Mouse (Mus musculus) left cerebral cortex, adult 11 months (tissue): ENCODE results near the gene Tcf20.
"Not testable (repeated sequence)": the region's sequence is repeated elsewhere in the genome, so short reads cannot be mapped to it uniquely, and the experiment has no call there.

Experiments
- DNase-seq: peaks from one replicate; pipeline ENCODE4 v3.0.0; 2022; ENCODE audit warnings: low spot score

Tcf20 gene

GRCm38 (mm10) chr15:82806969-82807763 lies 180.5 kb downstream of the Tcf20 start:
- no peak for DNase-seq

- peak; percentile 69 for DNase-seq
These were observed 182.7 kb downstream of the Tcf20 start for GRCm38 (mm10) chr15:82804708-82805639.

- DNase-seq, result no peak
These were observed 191.7 kb downstream of the Tcf20 start for GRCm38 (mm10) chr15:82795936-82796440.

- DNase-seq, result no peak
These were observed 193.4 kb downstream of the Tcf20 start, which contains the start of gene Cyp2d26 for GRCm38 (mm10) chr15:82794277-82794676. TSS of gene Cyp2d26 (minus strand) at chr15:82794294.

GRCm38 (mm10) chr15:82793868-82794267 lies 193.8 kb downstream of the Tcf20 start:
- DNase-seq, result no peak

- no peak for DNase-seq
These were observed 194.2 kb downstream of the Tcf20 start for GRCm38 (mm10) chr15:82793454-82793853.

- no peak for DNase-seq
These were observed 195.1 kb downstream of the Tcf20 start for GRCm38 (mm10) chr15:82792566-82792965.

GRCm38 (mm10) chr15:82784581-82784980 lies 203.1 kb downstream of the Tcf20 start:
- DNase-seq, result no peak

GRCm38 (mm10) chr15:82783800-82784199 lies 203.9 kb downstream of the Tcf20 start:
- no peak for DNase-seq

- not testable (repeated sequence) for DNase-seq
These were observed 209.8 kb downstream of the Tcf20 start for GRCm38 (mm10) chr15:82777856-82778255.

GRCm38 (mm10) chr15:82765943-82766342 lies 221.7 kb downstream of the Tcf20 start:
- DNase-seq, result no peak

GRCm38 (mm10) chr15:82764881-82765280 lies 222.8 kb downstream of the Tcf20 start:
- DNase-seq, result no peak

- DNase-seq, result no peak
These were observed 223.8 kb downstream of the Tcf20 start, which contains the start of gene Cyp2d40 for GRCm38 (mm10) chr15:82763631-82764420. TSS of gene Cyp2d40 (minus strand) at chr15:82764183.
